Mouse (Mus musculus) retina, postnatal 1 day (tissue): ENCODE measurements around the gene Fam71e1.

ENCODE experiments used
- DNase-seq: peaks from one replicate; pipeline ENCODE4 v3.0.0-alpha.2; 2012

Fam71e1 gene

DNA sequence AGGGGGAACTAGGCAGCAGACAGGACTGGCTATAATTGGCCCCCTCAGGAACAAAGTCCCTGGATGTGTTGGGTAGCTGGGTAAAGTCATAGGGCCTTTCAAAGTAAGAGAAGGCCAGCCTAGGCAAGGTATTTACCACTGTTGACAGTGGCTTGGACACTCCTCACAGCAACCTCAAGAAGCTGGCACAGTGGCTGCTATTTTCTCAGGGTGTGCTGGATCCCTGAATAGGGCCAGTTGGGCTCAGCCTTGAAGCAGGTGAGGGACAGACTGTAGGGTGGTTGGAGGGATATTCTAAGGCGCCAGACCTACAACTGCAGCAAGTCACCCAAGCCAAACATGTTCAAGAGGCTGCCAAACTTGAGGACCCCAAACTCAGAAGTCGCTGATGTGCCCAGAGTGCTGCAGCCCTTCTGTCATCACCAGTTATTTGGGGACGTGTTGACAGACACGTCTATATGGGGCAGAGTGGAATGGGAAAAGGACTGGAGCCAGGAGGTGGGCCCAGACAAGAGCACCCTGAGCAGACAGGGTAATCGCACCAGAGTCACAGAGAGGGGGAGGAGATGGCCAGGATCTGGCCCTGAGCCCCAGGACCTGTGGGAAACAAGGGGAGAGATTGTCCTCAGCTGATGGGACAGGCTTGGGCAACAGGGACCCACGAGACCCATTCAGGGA is 24.4 kb upstream of the Fam71e1 start:
- DNase-seq, result peak; percentile 33

DNA sequence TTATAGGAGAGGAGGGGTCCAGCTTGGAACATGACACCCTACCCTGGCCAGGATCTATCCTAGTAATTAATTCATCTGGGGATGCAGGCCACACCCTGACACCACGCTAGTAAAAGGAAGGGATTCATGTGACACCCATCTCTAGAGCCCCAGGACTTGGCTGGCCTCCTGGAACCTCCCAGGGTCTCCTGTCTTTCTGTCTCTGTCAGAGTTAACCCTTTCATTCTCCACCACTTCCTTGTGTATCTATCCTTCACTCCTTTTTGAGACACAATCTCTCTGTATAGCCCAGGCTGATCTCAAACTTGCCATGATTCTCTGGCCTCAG is 23.9 kb upstream of the Fam71e1 start:
- no peak for DNase-seq

GRCm38 (mm10) chr7:44472961-44473646 is 23.3 kb upstream of the Fam71e1 start:
- peak; percentile 20 for DNase-seq

- DNase-seq, result peak; percentile 95
Measured at GRCm38 (mm10) chr7:44474419-44474818, 22.0 kb upstream of the Fam71e1 start.

DNA sequence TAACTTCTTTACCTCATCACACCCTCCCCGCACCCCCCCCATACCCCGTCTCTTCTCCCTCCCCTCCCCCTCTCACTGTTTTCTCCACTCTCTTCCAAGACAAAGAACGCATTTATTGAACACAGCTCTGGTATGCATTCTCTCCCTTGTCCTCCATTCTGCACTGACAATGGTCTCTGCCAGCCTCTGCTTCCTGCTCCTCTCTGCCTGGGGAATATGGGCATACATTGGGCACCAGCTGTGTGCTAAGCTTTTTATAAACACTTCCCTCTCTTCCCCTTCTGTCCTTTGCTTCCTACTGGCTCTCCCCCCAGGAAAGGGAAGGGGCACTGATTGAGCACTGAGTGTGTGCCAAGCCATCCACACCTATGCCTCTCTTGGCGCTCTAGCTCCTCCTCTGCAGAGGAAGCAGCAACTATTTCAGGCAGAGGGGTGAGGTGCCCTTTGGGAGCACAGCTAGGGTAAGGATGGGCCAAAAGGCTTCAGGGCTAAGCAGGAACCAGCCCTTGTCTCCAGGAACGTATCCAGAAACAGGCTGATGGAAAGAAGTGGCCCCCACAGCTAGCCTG is 21.3 kb upstream of the Fam71e1 start:
- DNase-seq, result peak; percentile 63

GRCm38 (mm10) chr7:44482836-44483435 is 13.4 kb upstream of the Fam71e1 start:
- DNase-seq, result no peak

GRCm38 (mm10) chr7:44484109-44484508 is 12.3 kb upstream of the Fam71e1 start:
- no peak for DNase-seq

- peak; percentile 89 for DNase-seq
Measured at GRCm38 (mm10) chr7:44484841-44485571, 11.4 kb upstream of the Fam71e1 start.

- DNase-seq, result no peak
Measured at GRCm38 (mm10) chr7:44485572-44486195, 10.7 kb upstream of the Fam71e1 start.

DNA sequence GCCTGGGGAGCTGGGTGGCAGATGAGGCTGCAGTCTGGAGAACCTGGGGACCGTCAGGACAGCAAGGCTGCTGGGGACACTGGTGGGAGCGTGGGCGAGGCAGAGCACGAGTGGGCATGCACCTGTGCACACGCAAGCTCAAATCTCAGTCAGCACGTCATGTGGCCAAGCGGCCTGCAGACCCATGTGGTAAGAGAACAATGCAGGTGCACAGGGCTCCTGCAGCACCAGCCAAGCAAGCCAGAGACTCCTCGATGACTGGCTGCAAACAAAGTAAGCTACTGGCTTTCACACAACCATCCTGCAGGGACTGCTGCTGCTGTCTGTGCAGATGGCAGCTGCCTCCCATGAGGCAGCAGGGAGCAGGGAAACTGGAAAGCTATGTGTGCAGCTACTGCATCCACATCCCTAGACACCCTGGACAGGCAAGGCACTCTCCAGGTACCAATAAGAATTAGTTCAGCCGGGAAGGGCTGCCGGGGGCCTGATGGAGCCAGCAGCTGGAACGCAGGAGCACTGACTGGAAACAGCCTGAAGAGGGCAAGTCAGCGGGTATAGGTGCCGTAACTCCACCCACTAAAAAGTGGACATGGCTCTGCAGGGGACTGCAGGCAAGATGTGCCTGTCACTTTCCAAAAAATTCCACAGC is 9.3 kb upstream of the Fam71e1 start:
- no peak for DNase-seq

DNA sequence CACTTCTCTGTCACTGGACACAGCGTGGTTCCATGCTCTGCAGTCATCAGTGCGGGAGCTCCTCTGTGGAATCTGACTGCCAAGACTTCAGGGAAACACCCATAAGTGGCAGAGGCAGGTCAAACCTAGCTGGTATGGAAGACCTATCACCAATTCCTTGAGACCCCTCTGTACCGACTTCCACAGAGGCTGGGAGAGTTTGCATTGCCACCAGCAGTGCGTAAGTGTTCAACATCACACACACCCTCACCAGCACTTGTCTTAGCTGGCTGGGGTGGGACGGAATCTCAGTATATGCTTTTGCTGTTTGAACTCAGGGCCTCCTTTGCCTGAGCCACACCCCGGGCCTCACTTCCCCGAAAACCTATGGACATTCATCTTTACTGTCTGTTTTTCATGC is 8.4 kb upstream of the Fam71e1 start:
- no peak for DNase-seq

GRCm38 (mm10) chr7:44488545-44488944 is 7.8 kb upstream of the Fam71e1 start:
- no peak for DNase-seq

DNA sequence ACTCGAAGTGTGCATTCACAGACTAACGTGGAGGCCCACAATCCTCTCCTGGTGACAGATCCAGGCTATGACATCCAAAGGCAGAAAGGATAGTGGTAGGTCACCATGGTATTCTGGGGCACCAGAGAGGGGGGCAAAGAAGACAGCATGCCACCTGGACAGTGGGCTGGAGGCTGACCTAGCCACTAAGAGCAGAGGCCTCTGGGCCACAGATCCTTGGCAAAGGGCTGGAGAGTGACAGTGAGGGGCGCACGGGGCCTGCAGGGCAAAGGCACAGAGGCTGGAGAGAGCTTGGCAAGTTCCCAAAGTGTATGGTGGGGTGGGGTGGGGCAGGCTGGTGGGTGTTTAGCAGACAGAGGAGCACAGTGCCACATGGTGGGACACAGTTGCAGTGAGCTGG is 6.1 kb upstream of the Fam71e1 start:
- no peak for DNase-seq

DNA sequence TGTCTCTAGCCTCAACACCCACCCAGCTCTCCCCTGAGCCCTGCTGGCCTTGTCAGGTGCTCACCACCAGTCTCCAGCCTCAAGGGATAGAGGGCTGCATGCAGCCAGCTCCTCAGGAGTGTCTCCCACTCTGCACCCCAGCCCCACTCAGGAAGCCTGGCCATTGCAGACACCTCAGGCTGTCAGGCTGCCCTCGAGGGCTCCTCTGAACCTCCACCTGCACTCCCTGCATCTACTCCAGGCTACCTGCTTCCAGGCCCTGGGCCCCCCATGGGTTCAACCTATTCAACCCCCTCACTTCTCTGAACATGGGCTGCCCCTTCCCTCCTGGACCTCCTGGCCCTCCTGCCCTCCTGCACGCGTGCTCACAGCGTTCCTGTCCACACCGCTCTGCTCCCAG is 5.0 kb upstream of the Fam71e1 start:
- no peak for DNase-seq

GRCm38 (mm10) chr7:44492166-44492826 is 4.1 kb upstream of the Fam71e1 start:
- no peak for DNase-seq

DNA sequence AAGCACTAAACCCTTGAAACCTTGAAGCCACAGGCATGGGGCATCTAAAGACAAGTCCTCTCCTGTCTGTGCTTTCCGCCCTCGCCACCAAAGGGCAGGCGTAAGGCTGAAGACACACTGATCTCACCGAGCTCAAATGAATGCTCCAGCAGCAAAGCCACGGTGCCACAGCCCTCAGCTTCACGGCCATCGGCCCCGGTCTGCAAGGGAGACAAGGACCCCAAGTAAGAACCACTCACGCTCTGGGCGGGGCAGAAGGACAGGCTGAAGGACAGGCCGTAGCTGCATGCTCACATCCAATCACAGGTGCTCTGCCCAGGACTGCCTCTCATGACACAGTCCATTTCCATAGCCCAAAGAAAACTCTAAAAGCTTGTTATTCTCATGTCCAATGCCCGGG is 1.7 kb upstream of the Fam71e1 start:
- no peak for DNase-seq

GRCm38 (mm10) chr7:44495086-44495485 is 1.3 kb upstream of the Fam71e1 start:
- no peak for DNase-seq

DNA sequence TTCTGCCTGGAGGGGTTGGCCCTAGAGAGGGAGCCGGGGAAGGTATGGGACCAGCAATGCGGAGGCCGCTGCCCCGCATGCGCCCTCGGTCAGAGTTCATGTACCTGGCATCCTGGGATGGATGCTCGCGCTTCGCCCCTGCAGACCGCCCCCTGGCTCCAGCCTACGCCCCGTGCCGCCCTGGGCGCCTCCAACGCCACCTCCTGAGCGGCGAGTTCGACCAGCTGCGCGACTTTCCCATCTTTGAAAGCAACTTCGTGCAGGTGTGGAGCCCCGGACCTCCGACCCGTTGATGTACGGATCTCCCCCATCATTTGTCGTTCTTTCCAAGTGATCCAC is 359 bp downstream of the Fam71e1 start:
- no peak for DNase-seq

DNA sequence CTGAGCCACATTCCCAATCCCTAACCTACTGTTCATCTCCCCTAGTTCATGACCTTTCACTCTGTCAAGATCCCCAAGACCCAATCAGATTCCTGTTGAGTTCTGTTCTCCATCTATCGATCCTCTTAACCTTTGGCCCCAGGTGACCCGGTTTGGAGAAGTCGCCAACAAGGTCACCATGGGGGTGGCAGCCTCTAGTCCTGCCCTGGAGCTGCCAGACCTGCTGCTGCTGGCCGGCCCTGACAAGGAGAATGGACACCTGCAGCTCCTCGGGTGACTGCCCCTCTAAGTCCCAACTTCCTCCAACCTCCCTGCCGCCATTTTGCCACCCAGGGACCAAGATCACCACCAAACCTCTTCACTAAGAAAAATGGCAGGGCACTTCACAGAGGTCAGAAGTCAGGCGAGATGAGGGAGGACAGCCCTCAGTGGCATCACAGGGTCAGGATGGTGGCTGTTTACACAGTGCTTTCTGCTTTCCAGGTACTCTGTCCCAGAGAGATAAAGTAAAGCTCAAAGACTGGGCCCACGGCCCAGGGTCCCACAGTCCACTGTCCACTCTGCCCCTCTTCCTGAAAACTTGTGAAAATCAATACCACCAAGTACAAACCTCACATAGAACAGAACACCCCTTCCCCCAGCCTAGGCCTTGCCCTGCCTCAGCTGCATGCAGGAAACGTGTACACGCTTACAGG is 1.1 kb downstream of the Fam71e1 start:
- no peak for DNase-seq

- no peak for DNase-seq
Measured at GRCm38 (mm10) chr7:44498922-44499321, 2.5 kb downstream of the Fam71e1 start.

DNA sequence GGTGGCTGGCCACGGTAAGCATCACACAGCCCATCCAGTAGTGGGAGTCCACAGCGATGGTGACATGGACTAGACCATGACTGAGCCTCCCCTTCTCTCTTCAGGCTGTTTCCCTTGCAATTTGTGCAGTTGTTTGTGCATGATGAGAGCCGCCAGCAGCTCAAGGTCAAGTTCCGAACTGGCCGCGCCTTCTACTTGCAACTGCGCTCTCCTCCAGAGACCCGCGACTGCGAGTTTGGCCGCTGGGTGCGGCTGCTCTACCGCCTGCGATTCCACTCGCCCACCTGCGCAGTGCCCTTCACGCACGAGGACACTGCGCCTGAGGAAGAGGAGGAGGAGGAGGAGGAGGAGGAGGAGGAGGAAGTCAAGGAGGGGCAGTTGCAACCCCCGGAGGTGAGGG is 3.7 kb downstream of the Fam71e1 start:
- DNase-seq, result no peak
